Mouse (Mus musculus) lung, adult 2 months (tissue): ENCODE results near the gene Prkce.

ENCODE experiments used
- CTCF ChIP-seq: fragments of 200-500 bp; IDR thresholded peaks from 2 replicates; pipeline ENCODE4 v1.5.1; 2011; ENCODE audit warnings: mild to moderate bottlenecking, low read length, control low read depth; ENCODE audit not compliant: insufficient read depth
- POLR2A ChIP-seq: fragments of 200-500 bp; IDR thresholded peaks from 2 replicates; pipeline ENCODE4 v1.6.1; 2011; ENCODE audit warnings: low read depth, mild to moderate bottlenecking, control low read depth, low read length, borderline replicate concordance; ENCODE audit errors: extremely low read depth

DNA sequence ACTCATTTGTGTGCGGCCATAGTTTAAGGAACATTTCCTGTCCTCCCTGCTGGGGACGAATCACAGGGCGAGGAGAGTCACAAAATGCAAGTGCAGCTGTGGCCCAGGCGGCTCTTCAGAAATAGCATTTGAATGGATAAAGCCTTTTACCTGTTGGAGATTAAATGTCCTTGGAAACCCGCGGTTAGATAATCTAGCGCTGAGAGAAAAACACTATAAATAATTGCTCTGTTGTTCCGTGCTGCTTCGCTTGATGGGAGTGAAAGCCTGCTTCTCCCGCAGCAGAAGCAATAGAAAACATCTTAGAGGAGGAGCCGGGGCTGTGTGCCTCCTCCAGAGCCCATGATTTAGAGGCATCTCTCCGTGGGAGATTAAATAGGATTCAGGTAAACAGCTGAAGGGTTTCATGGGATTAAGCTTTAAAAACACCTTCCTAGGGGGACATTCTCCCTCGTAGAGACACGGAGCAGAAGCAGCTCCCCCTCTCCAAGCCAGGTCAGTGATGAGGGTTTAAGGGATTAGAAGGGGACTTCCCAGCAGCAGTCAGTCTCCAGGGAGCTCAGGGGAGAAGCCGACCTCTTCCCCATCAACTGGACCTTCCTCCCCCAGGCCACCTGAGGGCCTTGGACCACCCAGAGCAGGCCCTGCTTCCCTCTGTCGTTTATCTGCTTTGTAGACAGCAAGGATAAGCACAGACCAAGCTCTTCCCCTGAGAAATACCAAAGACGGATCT lies 212.0 kb downstream of the Prkce start:
- TF ChIP-seq POLR2A (no peak), CTCF (no peak)
